Mouse (Mus musculus) mature B cell (primary cell): Measurements from ENCODE around the gene Eri3.

Experiments
- in situ Hi-C: fragments of 300-500 bp; cut with MboI; formaldehyde crosslinking; loops from 2 replicates; pipeline ENCODE4 v1.14.3; 2019

The Eri3 gene

GRCm38 (mm10) chr4:117657646-117658045, 107.5 kb downstream of the Eri3 start:
- in situ Hi-C loops: no loop called here

GRCm38 (mm10) chr4:117658582-117659444, 108.6 kb downstream of the Eri3 start:
- in situ Hi-C loops: no loop called here

DNA sequence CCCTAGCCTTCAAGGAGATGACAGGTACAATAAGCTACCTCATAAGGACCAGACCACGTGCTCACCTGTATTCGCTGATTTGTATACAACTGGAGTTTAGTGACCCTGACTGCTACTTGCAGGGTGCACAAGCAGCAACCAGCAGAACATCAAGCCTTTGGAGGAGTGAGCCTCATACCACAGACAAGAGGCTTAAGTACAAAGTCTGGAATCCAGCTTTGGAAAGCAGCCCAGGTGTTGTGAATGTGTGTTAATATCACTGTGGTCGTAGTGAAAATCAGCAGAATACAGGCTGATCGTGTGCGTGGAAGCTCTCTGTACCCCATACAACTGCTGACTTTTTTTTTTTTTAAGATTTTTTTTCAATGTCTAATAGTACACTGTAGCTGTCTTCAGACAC, 109.8 kb downstream of the Eri3 start:
- in situ Hi-C loops: no loop called here

DNA sequence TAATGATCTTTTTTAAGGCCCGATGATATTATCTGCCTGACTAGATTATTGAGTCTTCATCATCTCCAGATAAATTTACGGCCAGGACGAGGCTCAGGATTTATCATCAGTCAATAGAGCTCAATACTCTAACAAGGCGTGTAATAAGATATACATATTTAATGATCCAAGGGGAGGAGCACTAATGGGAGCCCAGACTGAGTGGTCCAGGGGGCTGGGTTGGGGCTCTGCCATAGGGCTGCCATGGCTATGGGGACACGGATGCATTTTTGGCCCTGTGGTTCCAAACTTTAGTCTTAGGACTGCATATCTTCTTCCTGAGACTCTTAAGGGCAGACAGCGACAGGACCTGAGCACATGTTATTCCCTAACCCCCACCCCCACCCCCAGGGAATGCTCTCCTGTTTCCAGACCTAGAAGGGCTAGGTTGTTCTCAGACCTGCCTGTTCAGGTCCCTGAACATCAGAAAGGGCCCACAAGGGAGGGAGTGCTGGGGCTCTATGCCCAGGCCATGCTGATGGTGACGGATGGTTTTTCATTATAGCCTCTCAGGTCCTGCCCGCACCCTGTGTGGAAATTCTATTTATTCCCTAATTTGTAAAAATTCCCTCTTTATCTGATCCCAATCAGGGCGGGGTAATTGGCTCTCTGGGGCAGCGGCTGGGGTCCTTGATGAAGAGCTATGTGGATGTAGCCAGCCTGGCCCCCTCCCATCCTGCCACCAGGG, 114.4 kb downstream of the Eri3 start:
- in situ Hi-C loops: no loop called here

- in situ Hi-C loops: no loop called here
Observed at GRCm38 (mm10) chr4:117665531-117665930, 115.4 kb downstream of the Eri3 start.

DNA sequence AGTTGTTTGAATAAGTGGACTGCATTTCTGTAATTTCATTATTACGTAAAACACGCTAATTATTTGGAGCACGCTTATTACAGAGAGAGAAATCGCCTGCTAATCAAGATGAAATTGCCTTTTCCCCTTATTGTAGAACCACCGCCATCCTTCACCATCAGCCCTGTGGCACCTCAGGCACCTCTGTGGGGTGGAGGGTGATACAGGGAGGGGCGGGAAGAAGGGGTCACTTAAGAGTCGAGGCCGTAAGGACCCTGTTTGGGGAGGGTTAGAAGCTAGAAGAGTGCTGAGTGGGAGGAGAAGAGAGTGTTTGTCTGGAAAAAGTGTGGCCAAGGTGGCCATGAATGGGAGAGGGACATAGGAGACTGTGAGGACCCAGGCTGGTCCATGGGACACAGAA, 115.9 kb downstream of the Eri3 start:
- in situ Hi-C loops: no loop called here

- in situ Hi-C loops: no loop called here
Observed at GRCm38 (mm10) chr4:117669874-117670273, 119.7 kb downstream of the Eri3 start.

GRCm38 (mm10) chr4:117672042-117672441, 121.9 kb downstream of the Eri3 start:
- in situ Hi-C loops: no loop called here

DNA sequence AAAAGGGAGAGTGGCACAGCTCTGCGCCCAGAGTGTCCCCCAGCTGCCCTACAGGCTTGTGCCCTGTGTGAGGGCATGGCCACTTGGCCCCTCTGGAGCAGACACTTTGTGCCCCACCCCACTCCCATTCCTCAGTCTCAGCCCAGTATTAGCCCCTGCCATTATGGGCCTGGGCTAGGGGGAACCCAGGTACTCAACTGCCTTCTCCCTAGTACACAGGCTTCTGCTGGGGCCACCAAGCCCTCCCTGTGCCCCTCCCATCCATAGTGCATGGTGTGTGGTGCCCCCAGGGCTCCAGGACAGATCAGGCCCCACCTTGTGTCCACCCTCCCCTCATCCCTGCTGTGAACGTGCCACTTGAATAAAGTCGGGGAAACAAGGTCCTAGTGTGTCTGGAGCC, 123.7 kb downstream of the Eri3 start:
- in situ Hi-C loops: no loop called here

DNA sequence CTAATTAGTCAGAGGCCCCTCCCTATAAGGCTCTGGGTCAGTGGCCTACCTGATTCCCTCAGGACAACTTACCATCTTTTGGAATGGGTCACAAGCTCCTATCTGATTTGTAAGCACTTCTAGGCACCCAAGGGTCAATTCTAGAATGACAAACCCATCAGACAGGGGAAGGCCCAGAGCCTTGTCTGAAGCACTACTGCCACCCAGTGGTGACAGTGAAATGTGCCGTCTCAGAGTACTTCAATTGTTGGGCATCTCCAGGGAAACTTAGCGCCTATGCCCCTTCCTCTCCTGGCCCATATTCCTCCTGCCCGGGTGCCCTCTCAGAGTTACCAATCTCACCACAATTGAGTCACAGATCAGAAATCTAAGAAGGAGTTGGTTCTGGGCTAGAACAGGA, 126.7 kb downstream of the Eri3 start:
- in situ Hi-C loops: no loop called here

- in situ Hi-C loops: no loop called here
Observed at GRCm38 (mm10) chr4:117680963-117681362, 130.8 kb downstream of the Eri3 start.

DNA sequence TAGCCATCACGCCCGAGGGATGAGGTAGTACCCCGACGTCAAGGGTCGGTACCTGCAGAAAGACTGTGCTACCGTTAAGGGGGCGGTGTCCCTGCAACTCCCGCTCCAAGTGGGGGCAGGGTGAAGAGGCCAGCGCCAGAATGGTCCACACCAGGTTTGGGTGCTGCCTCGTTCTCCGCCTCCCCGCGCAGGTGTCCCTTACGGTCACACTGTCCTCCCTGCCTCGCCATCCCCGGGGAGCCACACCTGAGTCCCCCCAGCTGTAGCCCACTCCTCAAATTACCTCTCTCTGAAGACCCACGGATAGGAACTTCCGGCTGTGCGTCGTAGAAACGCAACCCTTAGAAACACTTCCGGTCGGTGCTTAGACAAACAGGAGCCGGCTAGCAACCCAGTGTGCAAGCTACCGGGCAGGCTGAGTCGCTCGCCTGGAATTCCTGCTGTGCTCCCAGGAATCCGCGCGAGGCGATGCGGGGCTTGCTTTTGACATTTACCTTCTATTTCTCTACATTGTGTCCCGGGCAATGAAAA, 131.8 kb downstream of the Eri3 start, which contains the start of gene Dmap1:
Gene Dmap1, minus strand, starts transcription at position 343 of the 531 bp plus-strand sequence.
- in situ Hi-C loops: no loop called here

- in situ Hi-C loops: no loop called here
Observed at GRCm38 (mm10) chr4:117682463-117682862, 132.3 kb downstream of the Eri3 start.

DNA sequence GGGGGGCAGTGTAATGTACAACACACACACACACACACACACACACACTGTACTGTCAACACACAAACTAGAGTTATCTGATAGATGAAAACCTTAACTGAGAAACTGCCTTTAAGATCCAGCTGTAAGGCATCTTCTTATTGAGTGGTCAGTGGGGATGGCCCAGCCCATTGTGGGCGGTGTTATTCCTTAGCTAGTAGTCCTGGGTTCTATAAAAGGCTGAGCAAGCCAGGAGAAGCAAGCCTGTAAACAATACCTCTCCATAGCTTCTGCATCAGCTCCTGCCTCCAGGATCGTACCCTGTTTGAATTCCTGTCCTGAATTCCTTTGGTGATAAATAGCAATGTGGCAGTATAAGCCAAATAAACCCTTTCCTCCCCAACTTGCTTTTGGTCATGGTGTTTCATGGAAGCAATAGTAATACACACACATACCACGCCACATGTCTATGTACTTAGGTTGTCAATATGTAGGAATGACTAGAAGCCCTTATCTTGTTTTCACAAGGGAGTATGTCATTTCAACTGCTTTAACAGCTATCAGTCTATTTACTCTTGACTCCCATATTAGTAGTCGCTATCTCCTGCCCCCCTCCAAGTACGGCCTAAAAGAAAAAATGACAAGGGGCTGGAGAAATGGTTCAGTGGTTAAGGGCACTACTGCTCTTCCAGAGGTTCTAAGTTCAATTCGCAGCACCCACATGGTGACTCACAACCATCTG, 133.0 kb downstream of the Eri3 start:
- in situ Hi-C loops: no loop called here

GRCm38 (mm10) chr4:117686354-117686753, 136.2 kb downstream of the Eri3 start:
- in situ Hi-C loops: no loop called here

GRCm38 (mm10) chr4:117705361-117705760, 155.2 kb downstream of the Eri3 start:
- in situ Hi-C loops: no loop called here

- in situ Hi-C loops: no loop called here
Observed at GRCm38 (mm10) chr4:117708780-117709550, 158.8 kb downstream of the Eri3 start.

GRCm38 (mm10) chr4:117712314-117712713, 162.1 kb downstream of the Eri3 start:
- in situ Hi-C loops: no loop called here

DNA sequence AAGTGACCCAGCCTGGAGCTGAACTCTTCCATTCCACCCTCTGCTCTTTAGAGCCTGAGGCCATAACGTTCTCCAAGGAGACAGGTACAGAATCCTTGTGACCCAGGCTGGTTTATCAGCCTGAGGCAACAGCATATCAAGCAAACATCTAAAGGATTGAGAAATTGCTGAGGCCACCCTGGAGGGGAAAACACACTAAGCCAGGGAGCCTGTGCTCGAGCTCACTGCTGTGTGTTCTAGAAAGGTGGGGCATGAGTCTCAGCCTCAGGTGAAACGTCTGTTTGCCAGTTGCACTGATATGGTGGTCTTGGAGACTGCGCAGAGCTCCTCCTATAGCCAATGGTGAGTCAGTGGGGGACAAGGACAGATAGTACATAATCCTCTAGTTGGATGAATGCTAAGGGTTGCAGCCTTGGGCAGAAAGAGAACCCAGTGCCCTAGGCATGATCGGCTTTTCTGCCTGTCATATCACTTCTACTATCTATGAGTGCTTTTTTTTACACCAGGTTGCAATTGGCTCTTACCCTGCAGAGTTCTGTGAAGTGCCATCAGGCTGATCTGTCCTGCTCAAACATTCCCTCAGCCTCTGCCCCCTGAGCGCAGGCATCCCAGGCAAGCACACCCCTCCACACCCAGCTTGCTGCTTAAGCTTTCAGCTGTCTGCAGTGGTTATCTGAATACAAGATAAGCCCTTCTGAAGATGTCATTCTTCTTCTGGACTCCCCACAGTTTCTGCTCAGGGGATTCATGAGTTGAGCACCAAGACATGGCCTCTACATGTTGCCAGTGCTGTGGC, 163.3 kb downstream of the Eri3 start:
- in situ Hi-C loops: no loop called here
